Mouse (Mus musculus): ENCODE data around the gene Ggcx.

DNA sequence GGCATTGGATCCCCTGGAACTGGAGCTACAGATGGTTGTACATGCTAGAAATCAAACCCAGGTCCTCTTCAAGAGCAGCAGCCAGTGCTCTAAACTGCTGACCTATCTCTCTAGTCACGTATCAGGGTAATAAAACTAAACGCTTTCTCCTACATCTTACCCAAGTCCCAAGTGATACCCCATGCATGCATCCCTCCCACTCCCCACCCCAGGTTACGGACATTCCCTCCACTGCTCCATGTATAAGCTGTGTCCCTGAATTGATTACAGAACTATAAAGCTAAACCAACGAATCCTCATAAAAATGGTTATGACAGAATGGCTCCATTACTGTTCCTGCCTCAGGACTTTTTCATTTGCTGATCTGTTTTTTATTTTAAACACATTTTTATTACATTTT lies 52.1 kb downstream of the Ggcx start:
- no peak for TF ChIP-seq CTCF (IDR thresholded peaks at IDR 0.05)
- TF ChIP-seq EP300 (IDR thresholded peaks at IDR 0.05), result no peak
